28 mouse cellular contexts compared by ENCODE assay signal in genomic region chrX:103939701-103940100, GRCm38 (mm10). TPM values are rescaled to one million over a fixed set of nuclear protein-coding genes. Genes with fewer than 3 reads are reported as not detected.
DNase-seq lines count a peak whose midpoint lies in the region; ATAC-seq and TF ChIP-seq lines count a peak whose summit lies in the region.
"Had no signal": no experiment of that assay in that cellular context is flagged by ENCODE, and none has a peak within 500 bp of the region (broad histone marks: within the 10 kb centered on the region; RNA-seq: fewer than 3 reads in every experiment).

No protein-coding gene starts in this region.

- no peak overlapping the region for H3K4me3 ChIP-seq in liver, embryonic 12.5 days
- H3K4me3 ChIP-seq in liver, embryonic 14.5 days (ENCODE audit: insufficient read depth in 1 of 2, low read depth in 2 of 2, low read length in 2 of 2), result no peak overlapping the region
- no peak overlapping the region for H3K4me3 ChIP-seq in midbrain, embryonic 13.5 days (replicated peaks)
- H3K4me3 ChIP-seq: embryonic facial prominence, embryonic 10.5 days; embryonic facial prominence, embryonic 13.5 days; erythroblast, embryonic 14.5 days; forebrain, embryonic 12.5 days; forebrain, embryonic 15.5 days; heart, embryonic 13.5 days had no signal

- H3K9me3 ChIP-seq in liver, embryonic 12.5 days (replicated peaks), result no peaks in the 10 kb centered on the region
- H3K9me3 ChIP-seq in liver, embryonic 14.5 days (ENCODE audit: control insufficient read depth, low read length), result no peaks in the 10 kb centered on the region
- no peaks in the 10 kb centered on the region for H3K9me3 ChIP-seq in midbrain, embryonic 13.5 days
- H3K9me3 ChIP-seq: embryonic facial prominence, embryonic 10.5 days; embryonic facial prominence, embryonic 13.5 days; forebrain, embryonic 12.5 days; forebrain, embryonic 15.5 days; G1E; heart, embryonic 13.5 days had no signal

- ATAC-seq in liver, embryonic 12.5 days, result peak; percentile 77
- ATAC-seq in liver, embryonic 14.5 days (ENCODE audit: insufficient read depth), result peak; percentile 52
- peak; percentile 52; the same call in 1 of the 2 replicates for ATAC-seq in megakaryocyte-erythroid progenitor cell, adult 5-6 weeks (replicated peaks; ENCODE audit: low FRiP score, low TSS enrichment, poor library complexity, severe bottlenecking)
- ATAC-seq in midbrain, embryonic 13.5 days, result no peak
- ATAC-seq: forebrain, embryonic 15.5 days; hindbrain, postnatal 0 days had no signal

- DNase-seq in liver, result no peak
- no peak for DNase-seq in liver, embryonic 14.5 days (ENCODE audit: low read depth in 3 of 3, low spot score in 3 of 3)
- DNase-seq in layer of hippocampus, postnatal 10 days (ENCODE audit: low spot score in 2 of 2), result no peak
- DNase-seq: adrenal gland, adult 2 months; adrenal gland, postnatal 14 days; B cell, adult 2 months; cerebellum, adult 11-12 months; cerebellum, adult 8-10 months; cerebellum, postnatal 10 days; cerebellum, postnatal 36 days; embryo, embryonic 11 days; gastrocnemius, postnatal 25 days; heart, adult 18-20 months; heart, postnatal 14 days; heart, postnatal 4 days had no signal

- WGBS in liver, embryonic 12.5 days (ENCODE audit: insufficient replicate concordance), result 34% methylated on average over 3 of the region's 3 CpGs
- 30% methylated on average over 3 of the region's 3 CpGs for WGBS in liver, embryonic 14.5 days (ENCODE audit: insufficient replicate concordance)
- 94% methylated on average over 3 of the region's 3 CpGs for WGBS in midbrain, embryonic 13.5 days

- H3K36me3 ChIP-seq in liver, embryonic 12.5 days, result no peaks in the 10 kb centered on the region
- H3K36me3 ChIP-seq in liver, embryonic 14.5 days (replicated peaks; ENCODE audit: control insufficient read depth, insufficient read depth, low read depth), result no peaks in the 10 kb centered on the region
- H3K36me3 ChIP-seq in midbrain, embryonic 13.5 days, result no peaks in the 10 kb centered on the region
- H3K36me3 ChIP-seq: embryonic facial prominence, embryonic 10.5 days; embryonic facial prominence, embryonic 13.5 days; forebrain, embryonic 12.5 days; forebrain, embryonic 15.5 days; G1E; heart, embryonic 13.5 days had no signal

- TF ChIP-seq CTCF in liver, embryonic 14.5 days (IDR thresholded peaks at IDR 0.05; ENCODE audit: low read depth), result no peak

- peaks cover 8% of the 10 kb centered on the region; the same call in 1 of the 2 replicates for H3K27me3 ChIP-seq in liver, embryonic 12.5 days (replicated peaks)
- no peaks in the 10 kb centered on the region; the same call in 1 of the 2 replicates for H3K27me3 ChIP-seq in liver, embryonic 14.5 days (ENCODE audit: control insufficient read depth, insufficient read depth, low read length)
- H3K27me3 ChIP-seq in midbrain, embryonic 13.5 days, result peaks cover 52% of the 10 kb centered on the region
- H3K27me3 ChIP-seq: CH12.LX had no signal

- H3K27ac ChIP-seq in liver, embryonic 12.5 days, result no peak overlapping the region
- no peak overlapping the region for H3K27ac ChIP-seq in liver, embryonic 14.5 days
- no peak overlapping the region for H3K27ac ChIP-seq in midbrain, embryonic 13.5 days
- H3K27ac ChIP-seq: embryonic facial prominence, embryonic 10.5 days; embryonic facial prominence, embryonic 13.5 days; forebrain, embryonic 12.5 days; forebrain, embryonic 15.5 days; heart, embryonic 13.5 days; hindbrain, embryonic 14.5 days; hindbrain, postnatal 0 days had no signal

- H3K9ac ChIP-seq in liver, embryonic 12.5 days, result no peak overlapping the region
- no peak overlapping the region for H3K9ac ChIP-seq in liver, embryonic 14.5 days (replicated peaks)
- H3K9ac ChIP-seq in midbrain, embryonic 13.5 days (replicated peaks), result no peak overlapping the region
- H3K9ac ChIP-seq: embryonic facial prominence, embryonic 13.5 days; forebrain, embryonic 12.5 days; forebrain, embryonic 15.5 days; heart, embryonic 13.5 days; hindbrain, embryonic 14.5 days had no signal

- peak; percentile 52; the same call in 1 of the 2 replicates for TF ChIP-seq EP300 in liver, embryonic 14.5 days (IDR thresholded peaks at IDR 0.05; ENCODE audit: low read depth)

- no peaks in the 10 kb centered on the region for H3K4me1 ChIP-seq in liver, embryonic 12.5 days
- no peaks in the 10 kb centered on the region for H3K4me1 ChIP-seq in liver, embryonic 14.5 days (replicated peaks; ENCODE audit: control insufficient read depth in 2 of 2, insufficient read depth in 2 of 2, low read length in 1 of 2)
- no peaks in the 10 kb centered on the region for H3K4me1 ChIP-seq in midbrain, embryonic 13.5 days (replicated peaks)
- H3K4me1 ChIP-seq: embryonic facial prominence, embryonic 10.5 days; embryonic facial prominence, embryonic 13.5 days; forebrain, embryonic 12.5 days; forebrain, embryonic 15.5 days; heart, embryonic 13.5 days had no signal

- no peak overlapping the region for H3K4me2 ChIP-seq in liver, embryonic 12.5 days
- no peak overlapping the region for H3K4me2 ChIP-seq in liver, embryonic 14.5 days (ENCODE audit: low read depth)
- H3K4me2 ChIP-seq in midbrain, embryonic 13.5 days (replicated peaks), result no peak overlapping the region
- H3K4me2 ChIP-seq: embryonic facial prominence, embryonic 13.5 days; forebrain, embryonic 12.5 days; forebrain, embryonic 15.5 days; heart, embryonic 13.5 days; hindbrain, embryonic 14.5 days had no signal

RNA-seq across cellular contexts. Expression of gene Rlim, which starts 41.4 kb away (rescaled TPM):
- 21.4 and 21.9 TPM in 2 replicates for polyA plus RNA-seq in liver, embryonic 12.5 days (2016; fragmentation: Nextera tagmentation; extraction: Ambion mirVana)
- 4.3 and 6.3 TPM in 2 replicates for polyA plus RNA-seq in liver, embryonic 14.5 days (2012; rRNA removed)
- 9.0 and 9.1 TPM in 2 replicates for polyA plus RNA-seq in liver, embryonic 14.5 days (2014; fragmentation: Nextera tagmentation; extraction: Ambion mirVana)
- 41.1 and 47.8 TPM in 2 replicates for total RNA-seq in megakaryocyte-erythroid progenitor cell, adult 5-6 weeks (2014; fragmentation: Nextera tagmentation)
- total RNA-seq in megakaryocyte-erythroid progenitor cell, adult 5-6 weeks (2017), result 108 and 121 TPM in 2 replicates
- polyA plus RNA-seq in midbrain, embryonic 13.5 days (2015; fragmentation: Nextera tagmentation; extraction: Ambion mirVana), result 33.3 and 36.3 TPM in 2 replicates
- 10 to 100 TPM; 48.6 to 53.6 TPM for total RNA-seq in layer of hippocampus, postnatal 10 days (2021)
